Mouse (Mus musculus): ENCODE measurements around the gene Gm13287. TPM values are rescaled to one million over a fixed set of nuclear protein-coding genes. Genes with fewer than 3 reads are reported as not detected.
A peak's percentile ranks its signal among the peaks of the same experiment; 100 is the strongest.
"Not testable (repeated sequence)": the region's sequence is repeated elsewhere in the genome, so short reads cannot be mapped to it uniquely, and the experiment has no call there.

Gene Gm13287
- polyA plus RNA-seq, 1 experiment from 2014 or later: not detected

GRCm38 (mm10) chr4:88762341-88762740 is 40.7 kb upstream of the Gm13287 start:
- not testable (repeated sequence) for H3K4me2 ChIP-seq (ENCODE audit: low read depth, low read length); H3K4me3 ChIP-seq (ENCODE audit: low read depth, low read length); H3K36me3 ChIP-seq (ENCODE audit: control insufficient read depth, insufficient read depth, low read length); ATAC-seq (ENCODE audit: low read depth); H3K9me3 ChIP-seq (ENCODE audit: control insufficient read depth, low read length); H3K9ac ChIP-seq (ENCODE audit: low read depth, low read length); H3K27me3 ChIP-seq (replicated peaks; ENCODE audit: control insufficient read depth, insufficient read depth, low read length); H3K27ac ChIP-seq (replicated peaks; ENCODE audit: low read depth, low read length); DNase-seq (ENCODE audit: low spot score); H3K4me1 ChIP-seq (ENCODE audit: control insufficient read depth, insufficient read depth, low read length)
- 58% methylated on average over 9 of the region's 9 CpGs for WGBS

- not testable (repeated sequence) for ATAC-seq (ENCODE audit: low read depth); H3K27me3 ChIP-seq (replicated peaks; ENCODE audit: control insufficient read depth, insufficient read depth, low read length); H3K4me1 ChIP-seq (ENCODE audit: control insufficient read depth, insufficient read depth, low read length); H3K9me3 ChIP-seq (ENCODE audit: control insufficient read depth, low read length); H3K36me3 ChIP-seq (ENCODE audit: control insufficient read depth, insufficient read depth, low read length)
- Histone ChIP-seq H3K9ac (ENCODE audit: low read depth, low read length) (peak overlapping the region; percentile 53; the same call in 1 of the 2 replicates), H3K4me2 (ENCODE audit: low read depth, low read length) (peak overlapping the region; percentile 49), H3K27ac (replicated peaks; ENCODE audit: low read depth, low read length) (peak overlapping the region; percentile 52; the same call in 1 of the 2 replicates), H3K4me3 (ENCODE audit: low read depth, low read length) (peak overlapping the region; percentile 35)
- WGBS: 6% methylated on average over 12 of the region's 42 CpGs
- peak; percentile 85 for DNase-seq (ENCODE audit: low spot score)
Measured at GRCm38 (mm10) chr4:88763384-88764018, 39.6 kb upstream of the Gm13287 start.

- H3K27me3 ChIP-seq (replicated peaks; ENCODE audit: control insufficient read depth, insufficient read depth, low read length); H3K4me2 ChIP-seq (ENCODE audit: low read depth, low read length); H3K4me1 ChIP-seq (ENCODE audit: control insufficient read depth, insufficient read depth, low read length); ATAC-seq (ENCODE audit: low read depth); H3K4me3 ChIP-seq (ENCODE audit: low read depth, low read length); H3K9me3 ChIP-seq (ENCODE audit: control insufficient read depth, low read length); H3K27ac ChIP-seq (replicated peaks; ENCODE audit: low read depth, low read length); DNase-seq (ENCODE audit: low spot score); H3K36me3 ChIP-seq (ENCODE audit: control insufficient read depth, insufficient read depth, low read length); H3K9ac ChIP-seq (ENCODE audit: low read depth, low read length): not testable (repeated sequence)
- WGBS: no CpG with 5 or more reads among the region's 32 CpGs
Measured at GRCm38 (mm10) chr4:88773534-88773933, 29.5 kb upstream of the Gm13287 start, which contains the start of gene Gm13290. Gene Gm13290, plus strand, starts transcription at chr4:88773834.

GRCm38 (mm10) chr4:88776622-88777021 is 26.4 kb upstream of the Gm13287 start, which contains the start of gene Gm13289:
Gene Gm13289, plus strand, starts transcription at chr4:88776922.
- H3K9ac ChIP-seq (ENCODE audit: low read depth, low read length); H3K36me3 ChIP-seq (ENCODE audit: control insufficient read depth, insufficient read depth, low read length); ATAC-seq (ENCODE audit: low read depth); DNase-seq (ENCODE audit: low spot score); H3K4me2 ChIP-seq (ENCODE audit: low read depth, low read length); H3K27me3 ChIP-seq (replicated peaks; ENCODE audit: control insufficient read depth, insufficient read depth, low read length); H3K9me3 ChIP-seq (ENCODE audit: control insufficient read depth, low read length); H3K27ac ChIP-seq (replicated peaks; ENCODE audit: low read depth, low read length); H3K4me1 ChIP-seq (ENCODE audit: control insufficient read depth, insufficient read depth, low read length); H3K4me3 ChIP-seq (ENCODE audit: low read depth, low read length): not testable (repeated sequence)
- no CpG with 5 or more reads among the region's 29 CpGs for WGBS

GRCm38 (mm10) chr4:88779550-88779949 is 23.5 kb upstream of the Gm13287 start, which contains the start of gene Gm13272:
Gene Gm13272, plus strand, starts transcription at chr4:88779850.
- H3K4me3 ChIP-seq (ENCODE audit: low read depth, low read length); H3K4me2 ChIP-seq (ENCODE audit: low read depth, low read length); H3K9me3 ChIP-seq (ENCODE audit: control insufficient read depth, low read length); H3K27ac ChIP-seq (replicated peaks; ENCODE audit: low read depth, low read length); H3K36me3 ChIP-seq (ENCODE audit: control insufficient read depth, insufficient read depth, low read length); ATAC-seq (ENCODE audit: low read depth); DNase-seq (ENCODE audit: low spot score); H3K9ac ChIP-seq (ENCODE audit: low read depth, low read length); H3K4me1 ChIP-seq (ENCODE audit: control insufficient read depth, insufficient read depth, low read length); H3K27me3 ChIP-seq (replicated peaks; ENCODE audit: control insufficient read depth, insufficient read depth, low read length): not testable (repeated sequence)
- WGBS: no CpG with 5 or more reads among the region's 29 CpGs

GRCm38 (mm10) chr4:88780320-88780719 is 22.7 kb upstream of the Gm13287 start:
- not testable (repeated sequence) for H3K9ac ChIP-seq (ENCODE audit: low read depth, low read length); H3K9me3 ChIP-seq (ENCODE audit: control insufficient read depth, low read length); H3K36me3 ChIP-seq (ENCODE audit: control insufficient read depth, insufficient read depth, low read length); H3K4me2 ChIP-seq (ENCODE audit: low read depth, low read length); H3K4me1 ChIP-seq (ENCODE audit: control insufficient read depth, insufficient read depth, low read length); DNase-seq (ENCODE audit: low spot score); H3K27ac ChIP-seq (replicated peaks; ENCODE audit: low read depth, low read length); H3K4me3 ChIP-seq (ENCODE audit: low read depth, low read length); ATAC-seq (ENCODE audit: low read depth); H3K27me3 ChIP-seq (replicated peaks; ENCODE audit: control insufficient read depth, insufficient read depth, low read length)
- 47% methylated on average over 10 of the region's 18 CpGs for WGBS

- H3K27ac ChIP-seq (replicated peaks; ENCODE audit: low read depth, low read length); H3K4me1 ChIP-seq (ENCODE audit: control insufficient read depth, insufficient read depth, low read length); H3K9ac ChIP-seq (ENCODE audit: low read depth, low read length); H3K27me3 ChIP-seq (replicated peaks; ENCODE audit: control insufficient read depth, insufficient read depth, low read length); ATAC-seq (ENCODE audit: low read depth); DNase-seq (ENCODE audit: low spot score); H3K36me3 ChIP-seq (ENCODE audit: control insufficient read depth, insufficient read depth, low read length); H3K9me3 ChIP-seq (ENCODE audit: control insufficient read depth, low read length): not testable (repeated sequence)
- Histone ChIP-seq H3K4me2 (ENCODE audit: low read depth, low read length) (peak within 1 kb of the TSS; percentile 36; the same call in 1 of the 2 replicates), H3K4me3 (ENCODE audit: low read depth, low read length) (peak within 1 kb of the TSS; percentile 20; the same call in 1 of the 2 replicates)
- 30% methylated on average over 4 of the region's 7 CpGs for WGBS
Measured at GRCm38 (mm10) chr4:88781831-88782230, 21.2 kb upstream of the Gm13287 start, which contains the start of gene Ifnz. Gene Ifnz, plus strand, starts transcription at chr4:88782131.

GRCm38 (mm10) chr4:88782335-88782734 is 20.7 kb upstream of the Gm13287 start:
- peak overlapping the region; percentile 20; the same call in 1 of the 2 replicates for H3K4me3 ChIP-seq (ENCODE audit: low read depth, low read length)
- not testable (repeated sequence) for H3K27me3 ChIP-seq (replicated peaks; ENCODE audit: control insufficient read depth, insufficient read depth, low read length); H3K36me3 ChIP-seq (ENCODE audit: control insufficient read depth, insufficient read depth, low read length); H3K27ac ChIP-seq (replicated peaks; ENCODE audit: low read depth, low read length); DNase-seq (ENCODE audit: low spot score); H3K4me1 ChIP-seq (ENCODE audit: control insufficient read depth, insufficient read depth, low read length); H3K9ac ChIP-seq (ENCODE audit: low read depth, low read length); H3K9me3 ChIP-seq (ENCODE audit: control insufficient read depth, low read length); ATAC-seq (ENCODE audit: low read depth)
- H3K4me2 ChIP-seq (ENCODE audit: low read depth, low read length): peak overlapping the region; percentile 36; the same call in 1 of the 2 replicates
- WGBS: no CpG with 5 or more reads among the region's 31 CpGs

- DNase-seq (ENCODE audit: low spot score): not testable (repeated sequence)
Measured at GRCm38 (mm10) chr4:88785409-88785808, 17.6 kb upstream of the Gm13287 start, which contains the start of gene Gm13276. Gene Gm13276, plus strand, starts transcription at chr4:88785709.

More at GRCm38 (mm10) chr4:88785409-88785808, 17.6 kb upstream of the Gm13287 start, which contains the start of gene Gm13276:
- H3K36me3 ChIP-seq (ENCODE audit: control insufficient read depth, insufficient read depth, low read length); H3K27ac ChIP-seq (replicated peaks; ENCODE audit: low read depth, low read length); H3K9ac ChIP-seq (ENCODE audit: low read depth, low read length); H3K4me3 ChIP-seq (ENCODE audit: low read depth, low read length); H3K4me1 ChIP-seq (ENCODE audit: control insufficient read depth, insufficient read depth, low read length); H3K4me2 ChIP-seq (ENCODE audit: low read depth, low read length); ATAC-seq (ENCODE audit: low read depth); H3K9me3 ChIP-seq (ENCODE audit: control insufficient read depth, low read length); H3K27me3 ChIP-seq (replicated peaks; ENCODE audit: control insufficient read depth, insufficient read depth, low read length): not testable (repeated sequence)
- WGBS: no CpG with 5 or more reads among the region's 27 CpGs
